Mouse (Mus musculus) CD4-positive, CD25-positive, alpha-beta regulatory T cell, adult 2 months (primary cell): ENCODE measurements around the gene Ndufs1.
"Not testable (repeated sequence)": the region's sequence is repeated elsewhere in the genome, so short reads cannot be mapped to it uniquely, and the experiment has no call there.

Experiments used
- DNase-seq: peaks from one replicate; pipeline ENCODE4 v3.0.0-alpha.2; 2012; ENCODE audit warnings: low read depth, low spot score

The Ndufs1 gene

GRCm38 (mm10) chr1:63182636-63183270 is 6.1 kb upstream of the Ndufs1 start:
- peak; percentile 72 for DNase-seq

- DNase-seq = no peak
These were observed 5.6 kb upstream of the Ndufs1 start for GRCm38 (mm10) chr1:63182212-63182611.

- peak; percentile 13 for DNase-seq
These were observed 4.8 kb upstream of the Ndufs1 start for GRCm38 (mm10) chr1:63181480-63181879.

- DNase-seq = peak; percentile 98
These were observed 4.4 kb upstream of the Ndufs1 start for GRCm38 (mm10) chr1:63181019-63181418.

GRCm38 (mm10) chr1:63180575-63180974 is 3.9 kb upstream of the Ndufs1 start:
- not testable (repeated sequence) for DNase-seq

GRCm38 (mm10) chr1:63180122-63180521 is 3.5 kb upstream of the Ndufs1 start:
- no peak for DNase-seq

GRCm38 (mm10) chr1:63178308-63178707 is 1.7 kb upstream of the Ndufs1 start:
- no peak for DNase-seq

GRCm38 (mm10) chr1:63176259-63176603 is 402 bp downstream of the Ndufs1 start:
- DNase-seq = no peak

GRCm38 (mm10) chr1:63175853-63176252 is 780 bp downstream of the Ndufs1 start:
- DNase-seq = no peak

- DNase-seq = no peak
These were observed 8.0 kb downstream of the Ndufs1 start for GRCm38 (mm10) chr1:63168638-63169037.

- DNase-seq = no peak
These were observed 36.4 kb downstream of the Ndufs1 start for GRCm38 (mm10) chr1:63140231-63140630.

- DNase-seq = not testable (repeated sequence)
These were observed 38.0 kb downstream of the Ndufs1 start for GRCm38 (mm10) chr1:63138586-63138985.

- DNase-seq = no peak
These were observed 38.7 kb downstream of the Ndufs1 start for GRCm38 (mm10) chr1:63137971-63138370.

GRCm38 (mm10) chr1:63134530-63134929 is 42.1 kb downstream of the Ndufs1 start:
- no peak for DNase-seq

- DNase-seq = no peak
These were observed 44.9 kb downstream of the Ndufs1 start for GRCm38 (mm10) chr1:63131766-63132165.

- DNase-seq = no peak
These were observed 45.8 kb downstream of the Ndufs1 start for GRCm38 (mm10) chr1:63130883-63131282.

GRCm38 (mm10) chr1:63129857-63130690 is 46.6 kb downstream of the Ndufs1 start:
- DNase-seq = peak; percentile 55

- no peak for DNase-seq
These were observed 47.4 kb downstream of the Ndufs1 start for GRCm38 (mm10) chr1:63129273-63129672.

- DNase-seq = no peak
These were observed 50.4 kb downstream of the Ndufs1 start for GRCm38 (mm10) chr1:63126206-63126605.

GRCm38 (mm10) chr1:63123823-63124450 is 52.7 kb downstream of the Ndufs1 start:
- no peak for DNase-seq

- no peak for DNase-seq
These were observed 54.6 kb downstream of the Ndufs1 start for GRCm38 (mm10) chr1:63122005-63122404.

- DNase-seq = no peak
These were observed 56.3 kb downstream of the Ndufs1 start for GRCm38 (mm10) chr1:63120382-63120781.

GRCm38 (mm10) chr1:63119675-63120074 is 57.0 kb downstream of the Ndufs1 start:
- peak; percentile 66 for DNase-seq
